Mouse (Mus musculus) gastrocnemius, adult 18-20 months (tissue): ENCODE results near the gene Cyp2c68. TPM values are rescaled to one million over a fixed set of nuclear protein-coding genes. Genes with fewer than 3 reads are reported as not detected.
"Not testable (repeated sequence)": the region's sequence is repeated elsewhere in the genome, so short reads cannot be mapped to it uniquely, and the experiment has no call there.

Experiments
- DNase-seq: peaks from one replicate; pipeline ENCODE4 v3.0.0; 2021; ENCODE audit warnings: low spot score
- long read RNA-seq, 2 experiments: library from polyadenylated mRNA; stranded (forward); transcript quantifications; one replicate each; pipeline ENCODE4 v2.0.0; 2021
- total RNA-seq, 2 experiments: library from RNA; stranded (reverse); gene quantifications; 2 replicates each; pipeline ENCODE4 v1.2.3; 2021

The Cyp2c68 gene
- total RNA-seq: under 1 TPM in 1 of 2 experiments, not detected in 1; 0.21 TPM
- long read RNA-seq, experiment 1: 0 reads
- long read RNA-seq, experiment 2: 0 reads

- DNase-seq: no peak
Measured at GRCm38 (mm10) chr19:39740920-39741319, at the start of gene Cyp2c68. Gene Cyp2c68 (minus strand): TSS chr19:39741054.

GRCm38 (mm10) chr19:39785458-39785857 lies 44.6 kb upstream of the Cyp2c68 start:
- not testable (repeated sequence) for DNase-seq

- DNase-seq: no peak
Measured at GRCm38 (mm10) chr19:39745357-39745756, 4.5 kb upstream of the Cyp2c68 start.

- not testable (repeated sequence) for DNase-seq
Measured at GRCm38 (mm10) chr19:39744361-39744760, 3.5 kb upstream of the Cyp2c68 start.

- not testable (repeated sequence) for DNase-seq
Measured at GRCm38 (mm10) chr19:39711116-39711515, 29.7 kb downstream of the Cyp2c68 start.

GRCm38 (mm10) chr19:39665650-39666049 lies 75.2 kb downstream of the Cyp2c68 start:
- DNase-seq: not testable (repeated sequence)

- DNase-seq: no peak
Measured at GRCm38 (mm10) chr19:39652381-39652780, 88.5 kb downstream of the Cyp2c68 start.

GRCm38 (mm10) chr19:39648938-39649337 lies 91.9 kb downstream of the Cyp2c68 start, which contains the start of gene Cyp2c67:
Gene Cyp2c67 (minus strand): TSS chr19:39649051.
- DNase-seq: no peak

GRCm38 (mm10) chr19:39647519-39647918 lies 93.3 kb downstream of the Cyp2c68 start:
- no peak for DNase-seq

- not testable (repeated sequence) for DNase-seq
Measured at GRCm38 (mm10) chr19:39644551-39644950, 96.3 kb downstream of the Cyp2c68 start.

Other genes with a start within 250 kb of the Cyp2c68 start
- gene Cyp2c39, start 230.2 kb downstream of the Cyp2c68 start, total RNA-seq: not detected
- not detected for gene Cyp2c67, start 92.0 kb downstream of the Cyp2c68 start, total RNA-seq
- not detected for gene Cyp2c40, start 71.8 kb upstream of the Cyp2c68 start, total RNA-seq
- gene Cyp2c69, start 145.7 kb upstream of the Cyp2c68 start, total RNA-seq: not detected